Mouse (Mus musculus) hindbrain, embryonic 15.5 days (tissue): Measurements from ENCODE around the gene Hist1h4h. TPM values are rescaled to one million over a fixed set of nuclear protein-coding genes. Genes with fewer than 3 reads are reported as not detected.
"Not testable (repeated sequence)": the region's sequence is repeated elsewhere in the genome, so short reads cannot be mapped to it uniquely, and the experiment has no call there.

Source experiments
- ATAC-seq: fragments of 200-750 bp; cut with Nextera tagmentation; 2 replicates; pipeline ENCODE4 v1.8.0; 2017; ENCODE audit warnings: low read depth, moderate number of reproducible peaks, moderate TSS enrichment; ENCODE audit not compliant: low FRiP score
- H3K27ac ChIP-seq: fragments of 300-500 bp; sonication (generic); replicated peaks from 2 replicates; pipeline ENCODE4 v1.5.1; 2015; ENCODE audit warnings: mild to moderate bottlenecking, inconsistent platforms
- H3K27me3 ChIP-seq: fragments of 300-500 bp; sonication (generic); 2 replicates; pipeline ENCODE4 v1.6.1; 2015; ENCODE audit warnings: control low read depth, inconsistent platforms
- H3K36me3 ChIP-seq: fragments of 300-500 bp; sonication (generic); 2 replicates; pipeline ENCODE4 v1.6.1; 2015; ENCODE audit warnings: control low read depth, inconsistent platforms
- H3K4me1 ChIP-seq: fragments of 300-500 bp; sonication (generic); replicated peaks from 2 replicates; pipeline ENCODE4 v1.6.1; 2015; ENCODE audit warnings: control low read depth, inconsistent platforms
- H3K4me2 ChIP-seq: fragments of 300-500 bp; sonication (generic); 2 replicates; pipeline ENCODE4 v1.6.1; 2015; ENCODE audit warnings: moderate library complexity, mild to moderate bottlenecking, inconsistent platforms
- H3K4me3 ChIP-seq: fragments of 300-500 bp; sonication (generic); 2 replicates; pipeline ENCODE4 v1.5.1; 2015; ENCODE audit warnings: mild to moderate bottlenecking, inconsistent platforms
- H3K9ac ChIP-seq: fragments of 300-500 bp; sonication (generic); 2 replicates; pipeline ENCODE4 v1.6.1; 2015; ENCODE audit warnings: inconsistent platforms
- H3K9me3 ChIP-seq: fragments of 300-500 bp; sonication (generic); 2 replicates; pipeline ENCODE4 v1.6.1; 2016; ENCODE audit warnings: control low read depth, inconsistent platforms
- WGBS: fragments of 180-500 bp; shearing (Covaris S2); methylation state at CpG from one replicate; pipeline ENCODE4 v1.1.7; 2015; 5-methylcytosine and 5-hydroxymethylcytosine counted together
- microRNA-seq: library from miRNA; unstranded; fragments of <30 nt; microRNA quantifications from one replicate; pipeline ENCODE4, GENCODE M21; 2016
- polyA plus RNA-seq: library from polyadenylated mRNA; unstranded; fragments of >200 nt; fragmentation: Nextera tagmentation; extraction: Ambion mirVana; gene quantifications from 2 replicates; pipeline ENCODE4 v1.2.1, GENCODE M21; 2015

Gene Hist1h4h
- polyA plus RNA-seq, 1 experiment from 2014 or later: 1.7 TPM

DNA sequence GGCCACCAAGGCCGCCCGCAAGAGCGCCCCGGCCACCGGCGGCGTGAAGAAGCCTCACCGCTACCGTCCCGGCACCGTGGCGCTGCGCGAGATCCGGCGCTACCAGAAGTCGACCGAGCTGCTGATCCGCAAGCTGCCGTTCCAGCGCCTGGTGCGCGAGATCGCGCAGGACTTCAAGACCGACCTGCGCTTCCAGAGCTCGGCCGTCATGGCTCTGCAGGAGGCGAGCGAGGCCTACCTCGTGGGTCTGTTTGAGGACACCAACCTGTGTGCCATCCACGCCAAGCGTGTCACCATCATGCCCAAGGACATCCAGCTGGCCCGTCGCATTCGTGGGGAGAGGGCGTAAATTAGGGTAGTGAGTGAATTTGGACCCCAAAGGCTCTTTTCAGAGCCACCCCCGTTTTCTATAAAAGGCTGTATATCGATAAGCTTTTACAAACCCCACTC is 45.0 kb downstream of the Hist1h4h start:
- H3K9me3 ChIP-seq, ATAC-seq, H3K36me3 ChIP-seq, H3K27me3 ChIP-seq: not testable (repeated sequence)
- Histone ChIP-seq H3K4me3 (peak overlapping the region; percentile 43), H3K27ac (peak overlapping the region; percentile 79), H3K9ac (peak overlapping the region; percentile 53; the same call in 1 of the 2 replicates), H3K4me2 (peak overlapping the region; percentile 58), H3K4me1 (peaks cover 35% of the 10 kb centered on the region)
- 2% methylated on average over 13 of the region's 40 CpGs for WGBS

DNA sequence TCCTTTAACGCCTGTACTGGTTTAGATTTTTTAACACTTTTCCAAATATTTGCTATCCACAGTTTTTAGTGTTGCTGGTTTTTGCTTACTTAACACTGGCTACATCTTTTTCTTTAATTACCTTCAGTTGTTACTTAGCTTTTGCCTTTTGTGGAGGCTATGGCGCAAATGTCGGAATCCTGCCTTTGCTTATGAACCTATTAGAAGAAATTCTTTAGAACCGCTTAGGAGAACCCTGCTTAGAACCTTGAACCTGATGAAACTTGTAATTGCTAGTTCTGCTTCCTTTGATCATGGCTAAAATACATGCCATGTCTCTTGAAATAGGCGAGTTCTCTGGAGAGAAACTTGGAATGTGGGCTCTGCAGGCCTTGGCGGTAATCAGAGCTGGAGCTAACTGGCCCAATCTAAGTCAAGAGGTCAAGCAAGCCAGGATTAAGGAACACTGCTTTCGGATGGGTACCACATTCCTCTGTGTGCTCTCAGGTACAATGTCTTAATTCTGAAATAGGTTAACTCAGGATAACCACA is 45.6 kb downstream of the Hist1h4h start:
- WGBS: 9% methylated on average over 7 of the region's 7 CpGs
- Histone ChIP-seq H3K4me3 (peak overlapping the region; percentile 43), H3K9ac (peak overlapping the region; percentile 53; the same call in 1 of the 2 replicates), H3K4me2 (peak overlapping the region; percentile 58), H3K4me1 (peaks cover 37% of the 10 kb centered on the region), H3K27ac (peak overlapping the region; percentile 79), H3K9me3 (no peaks in the 10 kb centered on the region), H3K27me3 (no peaks in the 10 kb centered on the region), H3K36me3 (no peaks in the 10 kb centered on the region)
- ATAC-seq: no peak

DNA sequence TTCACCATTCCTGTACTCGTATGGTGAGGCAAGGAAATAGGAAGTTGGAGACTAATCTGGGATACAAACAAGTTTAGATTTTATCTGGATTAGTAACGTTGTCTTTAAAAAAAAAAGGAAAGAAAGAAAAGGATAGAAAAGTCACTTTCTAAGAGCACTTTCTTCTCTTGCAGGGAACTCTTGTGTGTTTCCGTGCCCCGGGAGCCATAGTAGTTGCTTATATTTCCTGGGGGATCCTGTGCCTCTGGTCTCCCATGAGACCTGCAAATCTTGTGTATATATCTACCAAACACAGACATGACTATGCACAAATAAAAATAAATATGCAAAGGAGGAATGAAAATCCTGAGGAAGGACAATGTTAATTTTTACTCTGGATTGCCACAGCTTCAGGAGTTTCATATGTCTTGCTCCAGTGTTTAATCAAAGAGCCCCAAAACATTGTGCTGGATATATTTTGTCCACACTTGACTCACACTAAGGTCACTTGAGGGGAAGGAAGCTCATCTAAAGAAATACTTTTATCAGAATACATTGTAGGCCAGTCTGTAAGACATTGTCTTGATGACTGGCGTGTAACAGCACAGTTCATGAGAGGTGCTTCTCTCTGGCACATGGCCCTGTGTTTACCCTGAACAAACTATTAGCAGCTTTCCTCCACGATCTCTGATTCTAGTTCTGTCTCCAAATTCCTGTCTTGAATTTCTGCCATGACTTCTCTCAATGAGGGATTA is 46.2 kb downstream of the Hist1h4h start:
- Histone ChIP-seq H3K4me3 (peak overlapping the region; percentile 43; the same call in 1 of the 2 replicates), H3K27ac (peak overlapping the region; percentile 79; the same call in 1 of the 2 replicates), H3K9me3 (no peaks in the 10 kb centered on the region), H3K4me1 (peaks cover 37% of the 10 kb centered on the region), H3K36me3 (no peaks in the 10 kb centered on the region), H3K9ac (0 out of 2 replicates have a peak overlapping the region, but pooled peaks have one; percentile 16), H3K27me3 (no peaks in the 10 kb centered on the region), H3K4me2 (peak overlapping the region; percentile 58)
- 51% methylated on average over 6 of the region's 6 CpGs for WGBS
- no peak for ATAC-seq

DNA sequence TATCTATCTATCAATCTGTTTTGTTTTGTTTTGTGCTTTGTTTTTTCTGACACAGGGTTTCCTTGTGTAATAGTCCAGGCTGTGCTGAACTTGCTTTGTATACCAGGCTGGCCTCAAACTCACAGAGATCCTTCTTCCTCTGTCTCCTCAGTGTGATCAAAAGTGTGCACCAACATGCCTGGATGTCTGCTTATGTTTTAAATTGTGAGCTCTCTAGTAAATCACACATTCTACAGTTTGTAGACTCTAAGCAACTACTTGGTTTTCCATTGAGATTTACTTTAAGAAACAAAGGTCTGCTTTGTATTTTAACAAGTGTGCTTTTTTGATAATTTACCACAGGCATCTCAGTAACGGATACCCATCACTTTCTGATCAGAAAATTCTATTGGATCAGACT is 47.0 kb downstream of the Hist1h4h start:
- Histone ChIP-seq H3K27ac (no peak overlapping the region), H3K36me3 (no peaks in the 10 kb centered on the region), H3K4me3 (no peak overlapping the region), H3K9me3 (no peaks in the 10 kb centered on the region), H3K27me3 (no peaks in the 10 kb centered on the region), H3K4me2 (no peak overlapping the region), H3K4me1 (peaks cover 37% of the 10 kb centered on the region), H3K9ac (no peak overlapping the region)
- WGBS: 92% methylated on average over 1 of the region's 1 CpGs
- no peak for ATAC-seq

Small RNA genes lying within 50 kb of the gene (microRNA-seq; reads per million reads assigned to microRNA genes)
- gene Gm44297 (not detected), gene Gm44359 (not detected), gene Gm44394 (not detected), gene n-TStga1 (not detected)

Other genes starting within 250 kb of the Hist1h4h start
- gene Zfp322a, start 161.8 kb upstream of the Hist1h4h start, polyA plus RNA-seq: 42.8 and 46.5 TPM in 2 replicates
- gene Abt1, start 107.2 kb upstream of the Hist1h4h start, polyA plus RNA-seq: 8.8 and 9.1 TPM in 2 replicates
- 0.17 TPM in 1 of 2 replicates, not detected in the other for gene Btn1a1, start 65.1 kb upstream of the Hist1h4h start, polyA plus RNA-seq
- gene Btn2a2, start 42.2 kb upstream of the Hist1h4h start, polyA plus RNA-seq: 0.06 and 0.08 TPM in 2 replicates
- 0.82 and 2.1 TPM in 2 replicates for gene Hist1h2af, start 2.9 kb downstream of the Hist1h4h start, polyA plus RNA-seq
- gene Hist1h3g, start 4.4 kb downstream of the Hist1h4h start, polyA plus RNA-seq: 0.85 and 1.2 TPM in 2 replicates
- gene Hist1h2bh, start 12.3 kb downstream of the Hist1h4h start, polyA plus RNA-seq: 0.17 and 0.19 TPM in 2 replicates
- gene Hist1h3f, start 13.0 kb downstream of the Hist1h4h start, polyA plus RNA-seq: 0.21 and 0.62 TPM in 2 replicates
- not detected in 2 replicates for gene Hist1h4f, start 20.6 kb downstream of the Hist1h4h start, polyA plus RNA-seq
- gene Hist1h1d, start 22.2 kb downstream of the Hist1h4h start, polyA plus RNA-seq: 0.10 and 0.12 TPM in 2 replicates
- gene Hist1h3e, start 31.3 kb downstream of the Hist1h4h start, polyA plus RNA-seq: 1.5 and 2.0 TPM in 2 replicates
- 15.9 and 27.4 TPM in 2 replicates for gene Hist1h2ae, start 40.2 kb downstream of the Hist1h4h start, polyA plus RNA-seq
- 2.5 and 3.1 TPM in 2 replicates for gene Hist1h2bg, start 40.3 kb downstream of the Hist1h4h start, polyA plus RNA-seq
- 0.76 and 2.0 TPM in 2 replicates for gene Hist1h2bf, start 43.1 kb downstream of the Hist1h4h start, polyA plus RNA-seq
- not detected in 2 replicates for gene Hist1h2ad, start 43.3 kb downstream of the Hist1h4h start, polyA plus RNA-seq
- 1.2 and 2.0 TPM in 2 replicates for gene Hist1h3d, start 44.7 kb downstream of the Hist1h4h start, polyA plus RNA-seq
- gene Hist1h4d, start 50.5 kb downstream of the Hist1h4h start, polyA plus RNA-seq: 35.1 and 51.2 TPM in 2 replicates
- 1.5 and 1.7 TPM in 2 replicates for gene Hist1h2be, start 90.1 kb downstream of the Hist1h4h start, polyA plus RNA-seq
- 4.8 and 8.8 TPM in 2 replicates for gene Hist1h1e, start 91.5 kb downstream of the Hist1h4h start, polyA plus RNA-seq
- gene Hist1h2ac, start 152.9 kb downstream of the Hist1h4h start, polyA plus RNA-seq: 0.34 and 0.38 TPM in 2 replicates
- 19.3 and 25.4 TPM in 2 replicates for gene Hist1h2bc, start 153.1 kb downstream of the Hist1h4h start, polyA plus RNA-seq
- not detected in 2 replicates for gene Hist1h1t, start 164.8 kb downstream of the Hist1h4h start, polyA plus RNA-seq
- gene Hist1h4c, start 167.4 kb downstream of the Hist1h4h start, polyA plus RNA-seq: 2.3 and 2.7 TPM in 2 replicates
- 4.5 and 5.1 TPM in 2 replicates for gene Hfe, start 179.8 kb downstream of the Hist1h4h start, polyA plus RNA-seq
- 7.7 and 10.4 TPM in 2 replicates for gene Hist1h1c, start 207.8 kb downstream of the Hist1h4h start, polyA plus RNA-seq
- gene Hist1h3c, start 214.6 kb downstream of the Hist1h4h start, polyA plus RNA-seq: 1.1 and 1.6 TPM in 2 replicates
- 0.54 TPM in 1 of 2 replicates, not detected in the other for gene Hist1h2bb, start 215.7 kb downstream of the Hist1h4h start, polyA plus RNA-seq
- 7.4 and 9.8 TPM in 2 replicates for gene Hist1h2ab, start 220.1 kb downstream of the Hist1h4h start, polyA plus RNA-seq
- 1.8 and 3.1 TPM in 2 replicates for gene Hist1h3b, start 221.2 kb downstream of the Hist1h4h start, polyA plus RNA-seq
- gene Hist1h4b, start 226.0 kb downstream of the Hist1h4h start, polyA plus RNA-seq: 1.1 and 1.9 TPM in 2 replicates
- 0.32 and 0.51 TPM in 2 replicates for gene Hist1h4a, start 230.2 kb downstream of the Hist1h4h start, polyA plus RNA-seq
- 0.35 and 2.4 TPM in 2 replicates for gene Hist1h3a, start 231.3 kb downstream of the Hist1h4h start, polyA plus RNA-seq
- gene Hist1h1a, start 232.6 kb downstream of the Hist1h4h start, polyA plus RNA-seq: 0.75 and 0.84 TPM in 2 replicates
- 0.10 TPM in 1 of 2 replicates, not detected in the other for gene Trim38, start 238.9 kb downstream of the Hist1h4h start, polyA plus RNA-seq